ENCODE assay signal across 9 mouse cellular contexts in the genomic region with DNA sequence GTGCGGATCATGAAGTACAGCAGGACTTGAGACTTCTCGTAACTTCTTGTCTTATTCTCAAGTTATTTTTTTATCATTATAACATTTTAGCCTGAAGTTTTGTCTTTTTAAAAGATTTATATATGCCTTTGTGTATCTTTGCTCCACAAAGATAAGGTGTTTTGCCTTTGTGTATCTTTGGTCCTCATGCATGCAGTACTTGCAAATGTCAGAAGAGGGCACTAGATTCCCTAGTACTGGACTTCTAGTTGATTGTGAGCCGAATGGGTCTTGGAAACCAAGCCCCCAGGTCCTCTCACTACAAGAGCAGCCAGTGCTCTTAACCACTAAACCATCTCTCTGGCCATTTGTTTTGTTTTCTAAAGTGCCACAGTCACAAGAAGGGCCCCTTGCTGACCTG. TPM values are rescaled to one million over a fixed set of nuclear protein-coding genes. Genes with fewer than 3 reads are reported as not detected.
DNase-seq lines count a peak whose midpoint lies in the region; ATAC-seq and TF ChIP-seq lines count a peak whose summit lies in the region.
"Had no signal": no experiment of that assay in that cellular context is flagged by ENCODE, and none has a peak within 500 bp of the region (broad histone marks: within the 10 kb centered on the region; RNA-seq: fewer than 3 reads in every experiment).

No protein-coding gene starts in this region.

- H3K4me3 ChIP-seq in kidney, adult 2 months (ENCODE audit: insufficient read depth, low read depth, low read length) = no peak overlapping the region
- H3K4me3 ChIP-seq: lung, embryonic 15.5 days had no signal

- peak; percentile 65; the same call in 1 of the 2 replicates for ATAC-seq in common myeloid progenitor, adult 5-6 weeks (replicated peaks; ENCODE audit: low read depth, poor library complexity, severe bottlenecking)

- no peak for TF ChIP-seq POLR2A in kidney, adult 2 months (IDR thresholded peaks at IDR 0.05; ENCODE audit: low read depth, low read length)

- no peak overlapping the region for H3K27ac ChIP-seq in kidney, adult 2 months (ENCODE audit: insufficient read depth, low read depth, low read length)
- H3K27ac ChIP-seq: lung, embryonic 15.5 days had no signal

- H3K27me3 ChIP-seq in kidney, adult 2 months (replicated peaks; ENCODE audit: control insufficient read depth, insufficient read depth, low read length) = no peaks in the 10 kb centered on the region
- H3K27me3 ChIP-seq: lung, embryonic 15.5 days had no signal

- TF ChIP-seq CTCF in kidney, adult 2 months (conservative IDR thresholded peaks at IDR 0.05; ENCODE audit: insufficient read depth, insufficient read length, low read depth, low read length) = no peak

- peak; percentile 9 for DNase-seq in kidney, adult 2 months
- DNase-seq in kidney, adult 11 months = no peak
- DNase-seq in right cerebral cortex, adult 18-20 months = peak; percentile 31
- no peak for DNase-seq in right cerebral cortex, postnatal 4 days
- peak; percentile 44 for DNase-seq in thymus, postnatal 4 days
- no peak for DNase-seq in gastrocnemius, adult 8-10 months (ENCODE audit: low spot score in 2 of 2)

- no peaks in the 10 kb centered on the region for H3K4me1 ChIP-seq in kidney, adult 2 months (ENCODE audit: control insufficient read depth, insufficient read depth, low read length)
- H3K4me1 ChIP-seq: lung, embryonic 15.5 days had no signal

- H3K36me3 ChIP-seq in kidney, adult 2 months (ENCODE audit: control insufficient read depth, insufficient read depth, low read length) = no peaks in the 10 kb centered on the region
- H3K36me3 ChIP-seq: lung, embryonic 15.5 days had no signal

- 67% methylated on average over 3 of the region's 3 CpGs for WGBS in kidney, adult 2 months

RNA-seq across cellular contexts. Expression of a gene that starts 13.6 kb away (rescaled TPM):
- not detected in 2 replicates for polyA plus RNA-seq in kidney, adult 2 months (2012; rRNA removed)
- not detected in 2 replicates for total RNA-seq in common myeloid progenitor, adult 5-6 weeks (2017)
- not detected for total RNA-seq in gastrocnemius, adult 8-10 months (2022)
- total RNA-seq: heart, postnatal 14 days had no signal
- polyA plus RNA-seq: lung, embryonic 15.5 days had no signal

RNA-seq across cellular contexts. Expression of a gene that starts 55.2 kb away (rescaled TPM):
- 1.8 and 2.0 TPM in 2 replicates for polyA plus RNA-seq in kidney, adult 2 months (2012; rRNA removed)
- 8.4 and 16.1 TPM in 2 replicates for total RNA-seq in common myeloid progenitor, adult 5-6 weeks (2017)
- 1 to 10 TPM; 1.5 to 4.4 (median 2.8) TPM for total RNA-seq in gastrocnemius, adult 8-10 months (2022)

Comparison
In these comparisons a context has a peak if more than half of its experiments do, and no peak if none do; other contexts are left out.
1. DNase-seq: peak in kidney, adult 2 months (single experiment), right cerebral cortex, adult 18-20 months (single experiment) and thymus, postnatal 4 days (single experiment); none in kidney, adult 11 months (single experiment), right cerebral cortex, postnatal 4 days (single experiment) and gastrocnemius, adult 8-10 months (0 of 2).